Mouse (Mus musculus) myocyte (in vitro differentiated cells): ENCODE results near the gene Eya4. TPM values are rescaled to one million over a fixed set of nuclear protein-coding genes. Genes with fewer than 3 reads are reported as not detected.

ENCODE experiments used
- H3K27me3 ChIP-seq: one replicate; pipeline ENCODE4 v1.6.1; 2011; ENCODE audit not compliant: control insufficient read depth, insufficient read depth, insufficient read length
- H3K36me3 ChIP-seq: one replicate; pipeline ENCODE4 v1.6.1; 2011; ENCODE audit not compliant: control insufficient read depth, insufficient read depth
- H3K4me2 ChIP-seq: one replicate; pipeline ENCODE4 v1.6.1; 2011; ENCODE audit warnings: low read depth, control low read depth
- H3K4me3 ChIP-seq: one replicate; pipeline ENCODE4 v1.5.1; 2011; ENCODE audit warnings: mild to moderate bottlenecking, control low read depth, moderate library complexity
- H3K79me2 ChIP-seq: one replicate; pipeline ENCODE4 v1.6.1; 2011; ENCODE audit not compliant: control insufficient read depth, insufficient read depth
- H3ac ChIP-seq: one replicate; pipeline ENCODE4 v1.6.1; 2011; ENCODE audit not compliant: control insufficient read depth, insufficient read length
- CEBPB ChIP-seq: IDR thresholded peaks from 2 replicates; pipeline ENCODE4 v1.6.1; 2011; ENCODE audit warnings: mild to moderate bottlenecking, moderate library complexity; ENCODE audit not compliant: poor library complexity, insufficient read depth, severe bottlenecking
- E2F4 ChIP-seq: IDR thresholded peaks from one replicate; pipeline ENCODE4 v1.6.1; 2011; ENCODE audit warnings: mild to moderate bottlenecking, control low read depth, moderate library complexity; ENCODE audit not compliant: insufficient read depth
- MAX ChIP-seq: IDR thresholded peaks from one replicate; pipeline ENCODE4 v1.6.1; 2011; ENCODE audit warnings: low read depth, mild to moderate bottlenecking, control low read depth
- MYOD1 ChIP-seq, 3 experiments: IDR thresholded peaks; one replicate each; pipeline ENCODE4 v1.6.1; 2011; ENCODE audit warnings: control low read depth in 2 of 3, low read depth in 2 of 3, mild to moderate bottlenecking in 2 of 3, moderate library complexity in 1 of 3; ENCODE audit not compliant: insufficient read length in 2 of 3, control insufficient read depth in 1 of 3
- MYOG ChIP-seq, 3 experiments: IDR thresholded peaks; one replicate each; pipeline ENCODE4 v1.6.1; 2011; ENCODE audit warnings: control low read depth in 2 of 3, low read depth in 2 of 3, mild to moderate bottlenecking in 2 of 3; ENCODE audit not compliant: insufficient read length in 2 of 3, control insufficient read depth in 1 of 3, insufficient read depth in 1 of 3
- POLR2A ChIP-seq: IDR thresholded peaks from one replicate; pipeline ENCODE4 v1.6.1; 2011; ENCODE audit warnings: low read depth, mild to moderate bottlenecking, control low read depth, moderate library complexity; ENCODE audit not compliant: insufficient read length
- POLR2AphosphoS2 ChIP-seq: IDR thresholded peaks from one replicate; pipeline ENCODE4 v1.6.1; 2011; ENCODE audit warnings: low read depth, control low read depth; ENCODE audit not compliant: insufficient read length
- REST ChIP-seq: IDR thresholded peaks from one replicate; pipeline ENCODE4 v1.6.1; 2011; ENCODE audit warnings: mild to moderate bottlenecking, control low read depth, moderate library complexity; ENCODE audit not compliant: insufficient read depth, insufficient read length
- SRF ChIP-seq: IDR thresholded peaks from one replicate; pipeline ENCODE4 v1.6.1; 2011; ENCODE audit warnings: low read depth; ENCODE audit not compliant: control insufficient read depth, insufficient read length
- TCF12 ChIP-seq: IDR thresholded peaks from one replicate; pipeline ENCODE4 v1.6.1; 2011; ENCODE audit warnings: mild to moderate bottlenecking, control low read depth; ENCODE audit not compliant: poor library complexity, insufficient read depth, severe bottlenecking
- TCF3 ChIP-seq: IDR thresholded peaks from one replicate; pipeline ENCODE4 v1.6.1; 2011; ENCODE audit warnings: low read depth, control low read depth; ENCODE audit not compliant: insufficient read length
- USF1 ChIP-seq: IDR thresholded peaks from one replicate; pipeline ENCODE4 v1.6.1; 2011; ENCODE audit warnings: low read depth, mild to moderate bottlenecking, control low read depth, moderate library complexity
- polyA plus RNA-seq: library from polyadenylated mRNA; unstranded; fragments of >200 nt; fragmentation: generic; extraction: Trizol; gene quantifications from one replicate; pipeline ENCODE4 v1.2.1, GENCODE M21; 2012; ENCODE audit warnings: missing spikeins

Eya4 gene
- polyA plus RNA-seq, 1 experiment, result 8.8 TPM

- TF ChIP-seq SRF (no peak), MYOG (IDR thresholded peaks at IDR 0.05; ENCODE audit: control insufficient read depth in 1 of 3, insufficient read depth in 1 of 3, insufficient read length in 2 of 3, low read depth in 2 of 3) (no peak), POLR2AphosphoS2 (no peak), REST (no peak), E2F4 (no peak), TCF12 (no peak), CEBPB (no peak), MYOD1 (IDR thresholded peaks at IDR 0.05; ENCODE audit: control insufficient read depth in 1 of 3, insufficient read length in 2 of 3, low read depth in 2 of 3) (no peak)
- Histone ChIP-seq H3K4me3 (no peak overlapping the region), H3K27me3 (no peaks in the 10 kb centered on the region), H3K36me3 (no peaks in the 10 kb centered on the region), H3K79me2 (no peaks in the 10 kb centered on the region), H3ac (no peak overlapping the region), H3K4me2 (no peak overlapping the region)
Measured at GRCm38 (mm10) chr10:23363866-23364265, 13.3 kb upstream of the Eya4 start.

GRCm38 (mm10) chr10:23349392-23350010, 1.1 kb downstream of the Eya4 start:
- peak overlapping the region; percentile 88 for H3K4me2 ChIP-seq
- peak overlapping the region; percentile 52 for H3ac ChIP-seq
- peaks cover 51% of the 10 kb centered on the region for H3K79me2 ChIP-seq
- H3K27me3 ChIP-seq, result no peaks in the 10 kb centered on the region
- no peaks in the 10 kb centered on the region for H3K36me3 ChIP-seq
- H3K4me3 ChIP-seq, result peak overlapping the region; percentile 97
- TF ChIP-seq CEBPB (no peak), SRF (no peak), REST (no peak), TCF3 (no peak), TCF12 (no peak), USF1 (no peak), E2F4 (no peak), MYOD1 (IDR thresholded peaks at IDR 0.05; ENCODE audit: control insufficient read depth in 1 of 3, insufficient read length in 2 of 3, low read depth in 2 of 3) (no peak), POLR2AphosphoS2 (no peak), POLR2A (no peak), MAX (no peak), MYOG (IDR thresholded peaks at IDR 0.05; ENCODE audit: control insufficient read depth in 1 of 3, insufficient read depth in 1 of 3, insufficient read length in 2 of 3, low read depth in 2 of 3) (no peak)

DNA sequence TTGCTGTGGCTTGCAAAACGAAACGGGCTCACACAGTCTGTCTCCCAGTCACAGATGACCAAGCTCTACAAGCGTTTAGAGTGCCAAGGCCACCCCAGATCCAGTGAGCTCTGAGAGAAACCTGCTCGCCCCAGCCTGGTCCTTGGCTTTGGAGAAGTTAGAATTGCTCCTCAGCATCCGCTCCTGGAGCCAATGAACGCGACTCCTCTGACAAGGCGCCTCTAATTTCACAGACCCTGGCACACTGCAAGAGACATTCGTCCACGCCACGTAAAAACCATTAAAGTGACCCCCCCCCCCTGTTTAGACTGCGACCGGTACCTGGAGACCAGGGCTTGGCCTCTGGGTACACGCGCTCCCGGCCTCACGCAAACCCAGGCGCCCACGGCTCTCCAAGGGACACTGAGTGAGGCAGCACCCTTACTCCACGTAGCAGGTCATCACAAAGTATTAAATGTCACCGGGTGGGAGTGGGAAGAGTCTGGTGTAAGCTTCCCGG, 1.6 kb downstream of the Eya4 start:
- TF ChIP-seq MAX, result no peak
- TF ChIP-seq REST, result no peak
- TF ChIP-seq TCF12, result no peak
- no peak for TF ChIP-seq TCF3
- TF ChIP-seq SRF, result no peak
- no peak for TF ChIP-seq MYOG (IDR thresholded peaks at IDR 0.05; ENCODE audit: control insufficient read depth in 1 of 3, insufficient read depth in 1 of 3, insufficient read length in 2 of 3, low read depth in 2 of 3)
- TF ChIP-seq MYOD1 (IDR thresholded peaks at IDR 0.05; ENCODE audit: control insufficient read depth in 1 of 3, insufficient read length in 2 of 3, low read depth in 2 of 3), result no peak
- TF ChIP-seq CEBPB, result no peak
- no peak for TF ChIP-seq E2F4
- no peak for TF ChIP-seq POLR2AphosphoS2
- TF ChIP-seq POLR2A, result no peak
- no peak for TF ChIP-seq USF1
- Histone ChIP-seq H3K36me3 (no peaks in the 10 kb centered on the region), H3K79me2 (peaks cover 56% of the 10 kb centered on the region), H3K4me3 (peak overlapping the region; percentile 97), H3K4me2 (peak overlapping the region; percentile 88), H3K27me3 (no peaks in the 10 kb centered on the region), H3ac (peak overlapping the region; percentile 52)

DNA sequence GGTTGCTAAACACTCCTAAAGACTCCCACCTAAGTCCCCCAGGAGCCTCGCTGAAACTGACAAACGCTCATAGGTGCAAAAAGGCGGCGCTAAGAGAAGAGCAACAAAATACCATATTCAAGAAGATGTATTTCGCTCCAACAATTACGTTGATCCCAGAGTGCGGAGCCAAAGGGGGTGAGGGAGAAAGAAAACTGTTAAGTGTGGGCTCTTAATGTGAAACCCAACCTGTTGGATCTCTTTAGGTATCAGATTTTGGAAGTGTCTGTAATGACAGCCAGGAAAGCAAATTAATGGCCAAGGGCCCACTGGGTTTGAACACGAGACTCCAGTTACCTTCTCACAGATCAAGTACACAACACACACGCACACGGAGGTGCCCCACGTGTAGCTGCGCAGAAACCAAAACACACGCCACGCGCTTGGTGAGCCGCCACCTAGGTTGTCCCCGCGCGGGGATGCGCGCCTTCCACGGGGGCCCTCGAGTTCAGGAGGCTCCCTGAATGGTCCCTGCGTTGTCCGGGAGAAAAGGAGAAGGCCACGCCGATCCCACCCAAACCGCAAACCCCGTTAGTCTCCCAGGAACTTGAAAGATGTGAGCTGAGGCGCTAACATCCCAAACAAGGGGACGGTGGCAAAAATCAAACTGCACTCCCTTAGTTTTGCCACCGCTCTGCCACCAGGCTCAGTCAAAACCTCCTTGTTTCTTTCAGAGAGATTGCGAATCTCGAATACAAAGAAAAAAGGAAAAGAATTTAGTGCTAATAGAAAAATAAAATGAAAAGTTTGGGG, 2.3 kb downstream of the Eya4 start:
- Histone ChIP-seq H3K36me3 (no peaks in the 10 kb centered on the region), H3K79me2 (peaks cover 63% of the 10 kb centered on the region), H3ac (peak overlapping the region; percentile 52), H3K4me3 (peak overlapping the region; percentile 97), H3K4me2 (peak overlapping the region; percentile 88), H3K27me3 (no peaks in the 10 kb centered on the region)
- TF ChIP-seq REST (no peak), TCF12 (no peak), E2F4 (no peak), MYOD1 (IDR thresholded peaks at IDR 0.05; ENCODE audit: control insufficient read depth in 1 of 3, insufficient read length in 2 of 3, low read depth in 2 of 3) (no peak), POLR2AphosphoS2 (no peak)

DNA sequence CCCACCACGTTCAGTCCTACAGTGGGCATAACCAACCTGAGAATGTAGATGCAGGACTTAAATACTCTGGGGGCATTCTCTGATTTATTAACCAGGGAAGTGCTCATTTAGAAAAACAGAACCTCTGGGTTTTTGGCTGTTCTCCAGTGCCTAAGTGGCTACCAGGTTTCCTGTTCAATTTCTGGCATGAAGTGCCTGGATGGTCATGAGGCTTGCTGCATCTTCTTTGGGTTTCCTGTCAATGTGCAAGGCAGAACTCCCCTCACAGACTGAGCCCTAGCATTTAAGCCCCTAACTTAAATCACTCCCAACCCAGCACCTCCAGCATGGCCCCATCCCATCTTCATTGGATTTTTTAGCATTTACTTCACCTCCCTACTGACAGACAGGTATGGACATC, 13.3 kb downstream of the Eya4 start:
- peak overlapping the region; percentile 50 for H3K4me2 ChIP-seq
- H3K27me3 ChIP-seq, result no peaks in the 10 kb centered on the region
- peaks cover 82% of the 10 kb centered on the region for H3K79me2 ChIP-seq
- H3ac ChIP-seq, result no peak overlapping the region
- TF ChIP-seq MYOD1 (IDR thresholded peaks at IDR 0.05; ENCODE audit: control insufficient read depth in 1 of 3, insufficient read length in 2 of 3, low read depth in 2 of 3) (no peak), CEBPB (no peak), POLR2AphosphoS2 (no peak), USF1 (no peak), MAX (no peak), REST (no peak), MYOG (IDR thresholded peaks at IDR 0.05; ENCODE audit: control insufficient read depth in 1 of 3, insufficient read depth in 1 of 3, insufficient read length in 2 of 3, low read depth in 2 of 3) (no peak), TCF12 (no peak), POLR2A (no peak), E2F4 (no peak), TCF3 (no peak), SRF (no peak)
- no peaks in the 10 kb centered on the region for H3K36me3 ChIP-seq
- H3K4me3 ChIP-seq, result no peak overlapping the region
